Mouse (Mus musculus) liver, postnatal 0 days (tissue): ENCODE measurements around the gene Tmem54. TPM values are rescaled to one million over a fixed set of nuclear protein-coding genes. Genes with fewer than 3 reads are reported as not detected.

ENCODE experiments used
- ATAC-seq: fragments of 200-750 bp; cut with Nextera tagmentation; 2 replicates; pipeline ENCODE4 v1.8.0; 2017; ENCODE audit warnings: mild to moderate bottlenecking, moderate library complexity
- DNase-seq: peaks from one replicate; pipeline ENCODE4 v3.0.0-alpha.2; 2016
- H3K27ac ChIP-seq: fragments of 300-500 bp; sonication (generic); 2 replicates; pipeline ENCODE4 v1.5.1; 2014; ENCODE audit warnings: antibody characterized with exemption, moderate library complexity, mild to moderate bottlenecking, low read depth
- H3K27me3 ChIP-seq: fragments of 300-500 bp; sonication (generic); 2 replicates; pipeline ENCODE4 v1.6.1; 2014; ENCODE audit warnings: low read length, control low read depth, mixed read lengths; ENCODE audit not compliant: insufficient read depth
- H3K36me3 ChIP-seq: fragments of 300-500 bp; sonication (generic); replicated peaks from 2 replicates; pipeline ENCODE4 v1.6.1; 2014; ENCODE audit warnings: mild to moderate bottlenecking, control low read depth, low read length, moderate library complexity, mixed read lengths; ENCODE audit not compliant: insufficient read depth
- H3K4me1 ChIP-seq: fragments of 300-500 bp; sonication (generic); 2 replicates; pipeline ENCODE4 v1.6.1; 2014; ENCODE audit warnings: antibody characterized with exemption, mild to moderate bottlenecking, control low read depth; ENCODE audit not compliant: insufficient read depth
- H3K4me2 ChIP-seq: fragments of 300-500 bp; sonication (generic); 2 replicates; pipeline ENCODE4 v1.6.1; 2014; ENCODE audit warnings: low read depth, mild to moderate bottlenecking, low read length, moderate library complexity, mixed read lengths
- H3K4me3 ChIP-seq: fragments of 300-500 bp; sonication (generic); 2 replicates; pipeline ENCODE4 v1.5.1; 2014; ENCODE audit warnings: low read depth, low read length
- H3K9ac ChIP-seq: fragments of 300-500 bp; sonication (generic); replicated peaks from 2 replicates; pipeline ENCODE4 v1.6.1; 2014; ENCODE audit warnings: mild to moderate bottlenecking, moderate library complexity
- H3K9me3 ChIP-seq: fragments of 300-500 bp; sonication (generic); 2 replicates; pipeline ENCODE4 v1.6.1; 2016; ENCODE audit warnings: mild to moderate bottlenecking, control low read depth, low read length, mixed read lengths
- CTCF ChIP-seq: sonication (generic); IDR thresholded peaks from 2 replicates; pipeline ENCODE4 v1.5.1; 2016; ENCODE audit warnings: antibody characterized with exemption, low read depth
- EP300 ChIP-seq: IDR thresholded peaks from 2 replicates; pipeline ENCODE4 v1.6.1; 2016; ENCODE audit warnings: antibody characterized with exemption, low read depth, mild to moderate bottlenecking
- WGBS: fragments of 180-500 bp; shearing (Covaris S2); extraction: QIAGEN DNeasy Blood & Tissue Kit; methylation state at CpG from one replicate; pipeline ENCODE4 v1.1.7; 2014; ENCODE audit not compliant: insufficient replicate concordance; 5-methylcytosine and 5-hydroxymethylcytosine counted together
- polyA plus RNA-seq: library from polyadenylated mRNA; unstranded; fragments of >200 nt; fragmentation: Nextera tagmentation; extraction: Ambion mirVana; gene quantifications from 2 replicates; pipeline ENCODE4 v1.2.1, GENCODE M21; 2015

Tmem54 gene
- polyA plus RNA-seq, 1 experiment from 2014 or later: 0.26 TPM

DNA sequence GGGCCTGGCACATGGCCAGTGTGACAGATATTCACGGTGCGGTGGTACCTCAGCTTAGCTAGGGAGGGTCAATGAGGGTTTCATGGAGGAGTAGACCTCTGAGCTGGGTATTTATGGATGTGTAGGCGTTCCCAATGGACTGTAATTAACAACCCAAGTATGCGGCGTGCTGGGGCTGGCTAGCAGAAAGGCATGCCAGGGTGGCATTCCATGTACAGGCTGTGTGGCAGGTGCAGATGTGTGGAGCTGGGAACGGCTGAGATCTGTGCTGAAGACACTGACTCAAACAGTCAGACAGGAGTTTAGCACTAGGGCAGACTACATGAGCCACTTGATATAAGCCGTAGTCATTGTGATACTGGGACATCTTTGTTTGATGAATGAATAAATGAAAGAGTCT is 3.3 kb downstream of the Tmem54 start:
- 90% methylated on average over 7 of the region's 7 CpGs for WGBS
- no peak for TF ChIP-seq CTCF
- TF ChIP-seq EP300: no peak
- Histone ChIP-seq H3K4me3 (no peak overlapping the region), H3K27me3 (peaks cover 17% of the 10 kb centered on the region), H3K4me1 (peaks cover 3% of the 10 kb centered on the region; the same call in 1 of the 2 replicates), H3K9me3 (no peaks in the 10 kb centered on the region), H3K36me3 (no peaks in the 10 kb centered on the region), H3K27ac (no peak overlapping the region), H3K4me2 (no peak overlapping the region), H3K9ac (no peak overlapping the region)
- DNase-seq (no peak), ATAC-seq (no peak)

DNA sequence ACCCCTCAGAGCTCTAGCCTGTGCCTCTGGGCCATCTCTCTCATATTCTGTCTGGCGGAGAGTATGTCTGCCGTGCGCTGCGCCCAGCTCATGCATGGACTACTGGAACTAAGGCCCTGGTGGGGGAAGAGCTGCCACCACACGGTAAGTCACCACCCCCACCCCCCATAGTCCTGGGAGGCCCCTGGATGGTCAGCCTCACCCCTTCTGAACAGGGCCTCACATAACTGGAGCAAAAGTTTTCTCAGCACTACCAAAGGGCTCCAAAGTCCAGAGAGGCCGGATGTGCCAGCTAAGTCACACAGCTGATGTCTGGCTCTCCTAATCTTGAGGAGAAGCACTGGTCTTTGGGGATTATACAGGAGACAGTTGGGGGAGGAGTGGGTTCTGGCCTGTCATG is 5.5 kb downstream of the Tmem54 start:
- TF ChIP-seq CTCF (no peak), EP300 (no peak)
- WGBS: 87% methylated on average over 6 of the region's 6 CpGs

DNA sequence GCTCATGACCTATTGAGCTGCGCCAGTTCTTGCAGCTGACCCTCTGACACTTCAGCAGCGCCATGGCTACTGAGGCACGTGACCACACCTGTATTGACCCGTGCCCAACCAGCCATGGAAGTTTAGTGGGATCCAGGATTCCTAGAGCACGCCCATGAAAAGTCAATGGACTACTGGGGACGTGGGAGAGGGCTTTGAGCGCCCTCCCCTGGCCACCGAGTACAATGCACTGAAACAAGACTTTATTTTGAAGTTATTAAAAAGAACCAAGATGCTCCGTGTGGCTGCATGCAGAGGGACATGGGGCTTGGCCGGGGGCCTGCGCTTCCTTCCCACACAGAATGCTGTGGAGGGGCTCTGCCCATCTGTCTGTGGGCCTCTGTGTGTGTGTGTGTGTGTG is 6.0 kb downstream of the Tmem54 start:
- Histone ChIP-seq H3K4me3 (no peak overlapping the region), H3K27ac (no peak overlapping the region), H3K36me3 (no peaks in the 10 kb centered on the region), H3K4me2 (no peak overlapping the region), H3K9ac (no peak overlapping the region), H3K9me3 (no peaks in the 10 kb centered on the region), H3K27me3 (peaks cover 9% of the 10 kb centered on the region; the same call in 1 of the 2 replicates), H3K4me1 (peaks cover 3% of the 10 kb centered on the region; the same call in 1 of the 2 replicates)
- peak; percentile 48 for TF ChIP-seq CTCF
- no peak for TF ChIP-seq EP300
- ATAC-seq (peak; percentile 43; the same call in 1 of the 2 replicates), DNase-seq (no peak)
- 54% methylated on average over 11 of the region's 11 CpGs for WGBS

More for the DNA sequence above, 5.5 kb downstream of the Tmem54 start:
- Histone ChIP-seq H3K9me3 (no peaks in the 10 kb centered on the region), H3K4me1 (peaks cover 3% of the 10 kb centered on the region; the same call in 1 of the 2 replicates), H3K27ac (no peak overlapping the region), H3K4me3 (no peak overlapping the region), H3K9ac (no peak overlapping the region), H3K4me2 (no peak overlapping the region), H3K36me3 (no peaks in the 10 kb centered on the region), H3K27me3 (peaks cover 8% of the 10 kb centered on the region; the same call in 1 of the 2 replicates)
- ATAC-seq (no peak), DNase-seq (no peak)

DNA sequence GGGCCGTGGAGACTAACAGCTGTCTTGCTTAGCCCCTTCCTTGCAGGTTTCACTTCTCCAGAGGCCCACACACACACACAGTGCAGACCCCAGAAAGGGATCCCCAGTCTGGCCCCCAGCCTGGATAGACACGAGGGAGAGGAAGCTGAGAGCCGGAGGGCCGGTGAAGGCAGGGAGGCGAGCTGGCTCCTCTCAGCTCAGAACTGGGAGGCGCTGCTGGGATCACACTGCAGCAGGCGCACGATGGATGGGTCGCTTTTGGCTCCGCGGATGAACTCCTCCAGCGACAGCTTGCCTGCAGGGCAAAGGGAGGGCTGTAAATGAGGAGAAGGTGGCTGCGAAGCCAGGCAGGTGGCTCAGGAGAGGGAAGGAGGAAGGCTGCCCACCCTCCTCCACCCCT is 6.9 kb downstream of the Tmem54 start:
- H3K27me3 ChIP-seq: peaks cover 11% of the 10 kb centered on the region; the same call in 1 of the 2 replicates

DNA sequence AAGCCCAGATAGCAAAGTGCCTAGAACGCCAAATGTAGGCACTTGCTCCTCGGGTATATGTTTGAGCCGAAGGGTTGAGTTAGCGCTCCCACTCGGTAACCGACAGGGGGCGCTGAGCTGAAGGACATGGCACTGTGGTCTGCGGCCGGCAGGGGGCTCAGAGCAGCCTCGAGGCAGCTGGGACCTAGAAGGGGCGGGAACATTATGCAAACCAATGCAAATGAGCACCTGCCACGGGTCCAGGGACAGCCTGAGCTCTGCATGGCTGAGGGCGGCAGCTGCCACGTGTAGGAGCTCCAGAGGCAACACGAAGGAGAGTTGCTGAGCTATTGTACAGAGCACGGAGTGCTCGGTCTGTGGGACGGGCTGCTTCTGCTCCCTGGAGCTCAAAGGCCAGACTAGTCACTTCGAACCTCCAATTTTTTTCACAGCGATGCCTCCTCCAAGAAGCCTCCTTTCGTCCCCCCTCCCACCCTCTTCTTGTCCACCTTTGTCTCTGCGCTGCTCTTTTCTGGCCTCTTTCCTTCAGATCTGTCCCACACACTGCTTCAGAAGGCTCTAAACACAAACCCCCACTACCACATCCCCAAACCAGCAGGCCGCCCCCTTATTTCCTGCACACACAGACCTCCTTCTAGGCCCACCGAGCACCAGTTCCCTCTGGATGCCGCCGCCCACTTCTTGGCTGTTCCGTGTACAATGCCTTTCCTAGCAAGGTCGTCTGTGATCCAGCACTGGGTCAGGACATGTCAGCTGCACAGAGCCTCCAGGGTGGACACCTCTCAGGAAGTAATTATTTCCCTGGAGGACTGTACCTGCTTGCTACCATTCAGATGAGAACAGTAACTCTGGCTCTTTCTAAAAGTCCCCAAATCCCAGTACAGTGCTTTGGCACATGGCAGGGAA is 8.0 kb downstream of the Tmem54 start:
- Histone ChIP-seq H3K4me1 (no peaks in the 10 kb centered on the region), H3K27me3 (peaks cover 11% of the 10 kb centered on the region; the same call in 1 of the 2 replicates), H3K4me2 (no peak overlapping the region), H3K4me3 (no peak overlapping the region), H3K36me3 (no peaks in the 10 kb centered on the region), H3K9me3 (no peaks in the 10 kb centered on the region), H3K9ac (no peak overlapping the region), H3K27ac (no peak overlapping the region)
- ATAC-seq (peak; percentile 70), DNase-seq (peak; percentile 86)
- TF ChIP-seq EP300 (no peak), CTCF (peak; percentile 98)
- 35% methylated on average over 28 of the region's 28 CpGs for WGBS

More for the DNA sequence above, 6.9 kb downstream of the Tmem54 start:
- DNase-seq (no peak), ATAC-seq (no peak)
- TF ChIP-seq CTCF: no peak
- no peak for TF ChIP-seq EP300
- Histone ChIP-seq H3K36me3 (no peaks in the 10 kb centered on the region), H3K4me1 (peaks cover 3% of the 10 kb centered on the region; the same call in 1 of the 2 replicates), H3K4me3 (no peak overlapping the region), H3K9ac (no peak overlapping the region), H3K27ac (no peak overlapping the region), H3K4me2 (no peak overlapping the region), H3K9me3 (no peaks in the 10 kb centered on the region)
- WGBS: 76% methylated on average over 13 of the region's 13 CpGs

DNA sequence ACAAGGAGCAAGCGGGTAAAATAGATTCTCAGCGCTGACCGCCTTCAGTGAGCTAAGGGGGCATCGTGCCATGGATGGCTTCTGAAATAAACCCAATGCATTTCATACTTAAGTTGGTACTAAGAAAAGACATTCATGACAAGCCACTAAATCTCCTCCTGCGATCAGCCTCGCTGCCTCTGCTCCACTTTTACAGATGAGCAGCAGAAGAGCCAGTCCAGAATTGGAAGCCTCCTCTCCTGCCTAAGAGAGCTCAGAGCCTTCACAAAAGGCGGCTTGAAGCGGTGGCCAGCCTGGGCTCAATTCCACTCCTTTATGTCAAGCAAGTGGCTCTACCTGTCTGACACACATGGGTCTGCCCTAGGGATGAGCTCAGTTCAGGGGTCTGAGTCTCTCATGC is 11.4 kb downstream of the Tmem54 start:
- ATAC-seq (no peak), DNase-seq (no peak)
- no peak overlapping the region for H3K9ac ChIP-seq
- H3K9me3 ChIP-seq: no peaks in the 10 kb centered on the region
- H3K4me3 ChIP-seq: no peak overlapping the region
- TF ChIP-seq EP300: no peak
- TF ChIP-seq CTCF: no peak
- 80% methylated on average over 8 of the region's 8 CpGs for WGBS
- H3K4me2 ChIP-seq: no peak overlapping the region
- H3K4me1 ChIP-seq: 0 out of 2 replicates have a peak, but pooled peaks cover 5% of the 10 kb centered on the region
- no peak overlapping the region for H3K27ac ChIP-seq
- no peaks in the 10 kb centered on the region for H3K36me3 ChIP-seq
- H3K27me3 ChIP-seq: peaks cover 39% of the 10 kb centered on the region
